Mouse (Mus musculus) Muller cell, postnatal 12 days (primary cell): ENCODE data around the gene Btf3.

Experiments
- DNase-seq: peaks from one replicate; pipeline ENCODE4 v3.0.0-alpha.2; 2015; ENCODE audit errors: inconsistent ontology term

The Btf3 gene

DNA sequence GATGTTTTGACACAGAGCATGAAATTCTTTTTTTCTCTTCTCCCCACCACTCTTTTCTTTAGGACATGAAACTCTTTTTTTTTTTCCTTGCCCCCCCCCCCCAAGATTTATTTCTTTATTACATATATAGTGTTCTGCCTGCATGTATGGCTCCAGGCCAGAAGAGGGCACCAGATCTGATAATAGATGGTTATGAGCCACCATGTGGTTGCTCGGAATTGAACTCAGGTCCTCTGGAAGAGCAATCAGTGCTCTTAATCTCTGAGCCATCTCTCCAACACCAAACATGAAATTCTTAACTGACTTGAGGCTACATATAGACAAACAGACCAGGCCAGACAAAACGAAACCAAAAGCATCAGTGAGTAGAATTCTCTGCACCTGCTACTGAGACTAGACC is 39.3 kb downstream of the Btf3 start:
- no peak for DNase-seq

DNA sequence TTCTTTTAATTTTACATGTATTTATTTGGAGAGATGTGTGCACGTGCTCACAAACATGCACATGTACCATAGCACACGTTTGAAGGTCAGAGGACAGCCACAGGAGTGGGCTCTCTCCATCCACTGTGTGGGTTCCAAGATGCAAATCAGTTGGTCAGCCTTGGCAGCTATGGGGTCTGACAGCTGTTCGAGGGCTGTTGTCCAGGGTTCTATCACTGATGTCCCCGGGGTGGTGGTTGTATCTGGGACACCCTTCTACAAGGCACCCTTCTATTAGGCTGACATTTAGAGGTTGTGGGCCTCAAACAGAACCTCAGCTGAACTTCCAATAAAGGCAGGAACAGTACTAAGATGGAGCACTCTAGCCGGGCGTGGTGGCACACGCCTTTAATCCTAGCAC is 40.6 kb downstream of the Btf3 start:
- DNase-seq: no peak

DNA sequence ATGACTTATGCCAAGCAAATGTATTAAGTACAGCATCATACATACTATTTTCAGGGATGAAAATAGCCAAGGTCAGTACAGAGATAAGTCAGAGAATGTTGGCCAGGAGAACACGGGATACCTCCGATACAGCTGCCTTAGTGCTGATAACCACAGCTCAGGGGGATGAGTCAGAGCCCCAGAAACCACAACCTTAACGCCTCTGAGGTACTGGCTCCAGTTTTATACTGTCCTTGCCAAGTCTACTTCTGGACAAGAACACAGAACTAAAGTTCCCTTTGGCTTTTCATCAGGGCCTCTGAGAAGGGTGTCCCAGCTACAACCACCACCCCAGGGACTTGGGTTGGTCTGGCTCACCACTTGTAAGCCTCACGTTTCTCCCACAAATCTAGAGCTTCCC is 41.2 kb downstream of the Btf3 start:
- peak; percentile 63 for DNase-seq

DNA sequence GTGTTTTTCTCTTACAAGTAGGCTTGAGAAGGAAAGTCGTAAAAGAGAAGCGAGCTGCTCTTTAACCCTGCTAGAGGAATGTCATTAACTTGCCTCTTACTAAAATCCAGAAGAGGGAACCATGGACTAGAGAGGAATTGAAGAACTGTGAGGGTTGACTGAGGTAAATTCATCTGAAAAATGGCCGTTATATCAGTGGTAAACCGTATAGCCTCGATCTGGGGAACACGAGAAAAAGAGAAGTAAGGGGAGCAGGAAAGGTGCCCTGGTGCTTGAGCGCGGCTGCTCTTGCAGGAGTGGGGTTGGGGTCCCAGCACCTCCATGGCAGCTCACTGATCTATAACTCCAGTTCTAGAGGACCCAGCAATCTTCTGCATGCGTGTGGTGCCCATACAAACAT is 42.8 kb downstream of the Btf3 start:
- no peak for DNase-seq

DNA sequence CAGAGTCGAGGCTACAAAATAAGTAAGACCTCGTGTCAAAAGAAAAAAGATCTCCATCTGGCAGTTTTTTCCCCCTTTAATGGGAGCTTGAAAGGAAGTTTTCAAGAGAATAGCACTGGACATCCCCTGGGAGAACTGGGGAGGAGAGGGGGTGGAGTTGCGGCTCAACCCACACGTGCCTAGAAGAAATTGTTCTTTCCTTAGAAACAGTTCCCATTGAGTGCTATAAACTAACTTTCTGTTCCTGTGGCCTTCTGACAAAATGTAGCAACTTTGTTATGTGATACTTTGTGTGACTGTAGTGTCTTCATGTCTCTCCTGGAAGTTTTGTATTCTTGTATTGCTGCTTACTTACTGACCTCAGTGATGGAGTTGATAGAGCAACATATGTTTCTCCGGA is 52.7 kb downstream of the Btf3 start:
- DNase-seq: no peak

DNA sequence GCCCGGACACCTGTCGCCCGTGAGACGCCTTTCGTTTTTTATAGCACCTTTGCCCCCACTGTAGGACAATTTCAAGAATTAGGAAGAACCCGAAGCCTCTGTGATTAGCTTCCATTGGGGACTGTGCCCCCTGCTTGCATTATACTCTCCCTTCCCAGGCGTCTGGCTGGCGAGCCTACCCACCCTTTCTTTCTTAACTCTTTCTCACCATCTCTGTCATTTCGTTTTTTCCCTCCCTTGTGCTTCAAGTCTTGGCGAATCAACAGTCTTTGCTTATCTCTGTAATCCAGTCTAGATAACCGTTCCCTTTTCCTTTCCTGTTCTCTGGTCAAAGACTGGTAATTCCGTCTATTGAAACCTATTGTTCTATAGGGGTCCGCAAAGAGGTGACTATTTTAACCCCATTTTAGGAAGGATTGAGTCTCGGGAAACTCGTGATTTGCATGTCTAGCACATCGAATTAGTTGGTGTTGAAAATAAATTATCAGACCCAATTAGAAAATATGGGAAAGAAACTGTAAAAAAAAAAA is 53.3 kb downstream of the Btf3 start:
- DNase-seq: peak; percentile 39

DNA sequence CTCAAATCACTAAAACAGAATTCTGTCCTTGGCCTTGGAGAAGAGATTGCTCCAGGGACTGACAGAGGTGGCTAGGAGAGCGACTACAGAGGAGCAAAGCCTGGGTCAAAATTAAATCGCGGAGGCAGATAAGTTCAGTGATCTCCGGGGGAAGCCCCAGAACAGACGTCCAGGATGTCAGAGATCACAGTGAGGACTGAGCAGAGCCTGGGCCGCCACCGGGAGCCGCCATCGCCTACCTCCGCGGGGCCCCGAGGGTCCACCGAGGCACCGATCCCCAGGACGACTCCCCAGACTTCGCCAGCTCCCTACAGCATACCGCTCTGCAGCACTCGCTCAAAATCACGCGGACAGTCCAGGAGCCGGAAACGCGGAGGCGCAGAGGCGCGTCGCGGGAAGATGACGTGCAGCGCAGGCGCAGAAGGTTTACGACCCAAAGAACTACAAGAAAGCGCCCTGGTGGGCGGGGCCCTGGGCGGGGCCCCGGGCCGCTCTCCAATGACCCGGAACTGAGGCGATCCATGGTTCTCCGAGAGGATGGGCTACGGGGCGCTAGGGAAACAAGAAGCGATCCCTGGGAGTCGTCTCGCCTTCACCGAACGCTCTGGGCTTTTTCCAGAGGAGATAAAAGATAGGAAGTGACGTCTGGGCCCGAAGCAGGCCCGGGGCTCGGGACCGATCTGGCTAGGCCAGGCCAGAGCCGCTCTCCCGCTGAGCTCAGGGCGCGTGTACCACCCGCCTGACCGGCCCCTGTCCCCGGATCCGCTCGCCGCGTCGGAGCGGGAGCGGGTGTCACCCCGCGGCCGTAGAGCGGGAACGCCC is 54.0 kb downstream of the Btf3 start, which contains the start of the genes Utp15 and Ankra2:
TSS of gene Utp15 (minus strand) at position 406 of the 822 bp plus-strand sequence.
TSS of gene Ankra2 (plus strand) at position 439 of the 822 bp plus-strand sequence.
- peak; percentile 99 for DNase-seq
